Mouse (Mus musculus) A20 (cell line): ENCODE data around the gene Snrnp48.

Experiments used
- DNase-seq: peaks from one replicate; pipeline ENCODE4 v3.0.0-alpha.2; 2011; ENCODE audit warnings: low read depth, low spot score

The Snrnp48 gene

GRCm38 (mm10) chr13:38204702-38205482 lies at the start of gene Snrnp48:
Gene Snrnp48, plus strand, starts transcription at chr13:38204938.
- peak; percentile 92 for DNase-seq

GRCm38 (mm10) chr13:38155523-38155922 lies 49.2 kb upstream of the Snrnp48 start:
- DNase-seq: no peak

GRCm38 (mm10) chr13:38157635-38158034 lies 47.1 kb upstream of the Snrnp48 start:
- DNase-seq: no peak

GRCm38 (mm10) chr13:38162002-38162401 lies 42.7 kb upstream of the Snrnp48 start:
- DNase-seq: no peak

- DNase-seq: no peak
These were observed 42.1 kb upstream of the Snrnp48 start for GRCm38 (mm10) chr13:38162668-38163067.

GRCm38 (mm10) chr13:38164932-38165331 lies 39.8 kb upstream of the Snrnp48 start:
- DNase-seq: no peak

GRCm38 (mm10) chr13:38167056-38167455 lies 37.7 kb upstream of the Snrnp48 start:
- DNase-seq: no peak

- no peak for DNase-seq
These were observed 34.0 kb upstream of the Snrnp48 start for GRCm38 (mm10) chr13:38170707-38171144.

GRCm38 (mm10) chr13:38193406-38193805 lies 11.3 kb upstream of the Snrnp48 start:
- DNase-seq: no peak

- DNase-seq: no peak
These were observed 3.3 kb upstream of the Snrnp48 start for GRCm38 (mm10) chr13:38201413-38201812.

- DNase-seq: no peak
These were observed 567 bp upstream of the Snrnp48 start for GRCm38 (mm10) chr13:38204171-38204570.

GRCm38 (mm10) chr13:38211122-38211521 lies 6.4 kb downstream of the Snrnp48 start:
- DNase-seq: no peak

GRCm38 (mm10) chr13:38218686-38219085 lies 13.9 kb downstream of the Snrnp48 start:
- no peak for DNase-seq

GRCm38 (mm10) chr13:38220331-38220730 lies 15.6 kb downstream of the Snrnp48 start:
- DNase-seq: no peak

- no peak for DNase-seq
These were observed 25.6 kb downstream of the Snrnp48 start for GRCm38 (mm10) chr13:38230177-38230821.

- no peak for DNase-seq
These were observed 27.7 kb downstream of the Snrnp48 start for GRCm38 (mm10) chr13:38232411-38232810.

- no peak for DNase-seq
These were observed 28.3 kb downstream of the Snrnp48 start for GRCm38 (mm10) chr13:38232856-38233625.

GRCm38 (mm10) chr13:38234651-38235050 lies 29.9 kb downstream of the Snrnp48 start:
- no peak for DNase-seq

- peak; percentile 46 for DNase-seq
These were observed 30.6 kb downstream of the Snrnp48 start for GRCm38 (mm10) chr13:38235370-38235769.

GRCm38 (mm10) chr13:38248151-38248550 lies 43.4 kb downstream of the Snrnp48 start:
- no peak for DNase-seq

GRCm38 (mm10) chr13:38251226-38251625 lies 46.5 kb downstream of the Snrnp48 start:
- DNase-seq: no peak

GRCm38 (mm10) chr13:38253696-38254095 lies 49.0 kb downstream of the Snrnp48 start:
- no peak for DNase-seq
